Mouse (Mus musculus) neural tube, embryonic 14.5 days (tissue): ENCODE results near the gene Mrpl4. TPM values are rescaled to one million over a fixed set of nuclear protein-coding genes. Genes with fewer than 3 reads are reported as not detected.
"Not testable (repeated sequence)": the region's sequence is repeated elsewhere in the genome, so short reads cannot be mapped to it uniquely, and the experiment has no call there.

ENCODE experiments used
- ATAC-seq: fragments of 200-750 bp; cut with Nextera tagmentation; 2 replicates; pipeline ENCODE4 v1.8.0; 2017; ENCODE audit warnings: low read depth, mild to moderate bottlenecking, moderate TSS enrichment, moderate library complexity
- H3K27ac ChIP-seq: fragments of 300-500 bp; sonication (generic); 2 replicates; pipeline ENCODE4 v1.5.1; 2014; ENCODE audit warnings: low read depth, mild to moderate bottlenecking, control low read depth, low read length, moderate library complexity, mixed read lengths
- H3K27me3 ChIP-seq: fragments of 300-500 bp; sonication (generic); 2 replicates; pipeline ENCODE4 v1.6.1; 2014; ENCODE audit warnings: low read length; ENCODE audit not compliant: control insufficient read depth, insufficient read depth
- H3K36me3 ChIP-seq: fragments of 300-500 bp; sonication (generic); 2 replicates; pipeline ENCODE4 v1.6.1; 2014; ENCODE audit warnings: low read length, mixed read lengths; ENCODE audit not compliant: control insufficient read depth, insufficient read depth
- H3K4me1 ChIP-seq: fragments of 300-500 bp; sonication (generic); 2 replicates; pipeline ENCODE4 v1.6.1; 2014; ENCODE audit warnings: low read length; ENCODE audit not compliant: control insufficient read depth, insufficient read depth
- H3K4me2 ChIP-seq: fragments of 300-500 bp; sonication (generic); 2 replicates; pipeline ENCODE4 v1.6.1; 2014; ENCODE audit warnings: mild to moderate bottlenecking, low read depth, low read length, control low read depth
- H3K4me3 ChIP-seq: fragments of 300-500 bp; sonication (generic); 2 replicates; pipeline ENCODE4 v1.5.1; 2014; ENCODE audit warnings: low read depth, low read length, control low read depth, mixed read lengths
- H3K9ac ChIP-seq: fragments of 300-500 bp; sonication (generic); replicated peaks from 2 replicates; pipeline ENCODE4 v1.6.1; 2014; ENCODE audit warnings: low read depth, mild to moderate bottlenecking, control low read depth, low read length, mixed read lengths
- H3K9me3 ChIP-seq: fragments of 300-500 bp; sonication (generic); 2 replicates; pipeline ENCODE4 v1.6.1; 2016; ENCODE audit warnings: low read length; ENCODE audit not compliant: control insufficient read depth
- WGBS: fragments of 180-500 bp; shearing (Covaris S2); extraction: QIAGEN DNeasy Blood & Tissue Kit; methylation state at CpG from one replicate; pipeline ENCODE4 v1.1.7; 2014; 5-methylcytosine and 5-hydroxymethylcytosine counted together
- polyA plus RNA-seq: library from polyadenylated mRNA; unstranded; fragments of >200 nt; fragmentation: Nextera tagmentation; extraction: Ambion mirVana; gene quantifications from 2 replicates; pipeline ENCODE4 v1.2.1, GENCODE M21; 2014

The Mrpl4 gene
- polyA plus RNA-seq, 1 experiment from 2014 or later = 115 TPM

- no peak overlapping the region for H3K4me3 ChIP-seq
- no peak for ATAC-seq
- no peaks in the 10 kb centered on the region for H3K36me3 ChIP-seq
- H3K9me3 ChIP-seq = no peaks in the 10 kb centered on the region
- 67% methylated on average over 3 of the region's 3 CpGs for WGBS
- no peaks in the 10 kb centered on the region for H3K27me3 ChIP-seq
- no peak overlapping the region for H3K4me2 ChIP-seq
- H3K4me1 ChIP-seq = no peaks in the 10 kb centered on the region
- no peak overlapping the region for H3K27ac ChIP-seq
- no peak overlapping the region for H3K9ac ChIP-seq
Measured at GRCm38 (mm10) chr9:20995069-20995468, 7.5 kb upstream of the Mrpl4 start.

- Histone ChIP-seq H3K9ac (no peak overlapping the region), H3K4me3 (no peak overlapping the region), H3K36me3 (no peaks in the 10 kb centered on the region), H3K9me3 (no peaks in the 10 kb centered on the region), H3K27me3 (no peaks in the 10 kb centered on the region), H3K4me1 (no peaks in the 10 kb centered on the region), H3K27ac (no peak overlapping the region), H3K4me2 (no peak overlapping the region)
- no peak for ATAC-seq
- 91% methylated on average over 8 of the region's 8 CpGs for WGBS
Measured at GRCm38 (mm10) chr9:20997065-20997464, 5.5 kb upstream of the Mrpl4 start.

GRCm38 (mm10) chr9:20998337-20998736, 4.2 kb upstream of the Mrpl4 start:
- not testable (repeated sequence) for H3K27me3 ChIP-seq, H3K9me3 ChIP-seq, H3K4me1 ChIP-seq, H3K4me2 ChIP-seq, H3K36me3 ChIP-seq, H3K27ac ChIP-seq, H3K9ac ChIP-seq, ATAC-seq, H3K4me3 ChIP-seq
- WGBS = 82% methylated on average over 1 of the region's 1 CpGs

GRCm38 (mm10) chr9:21000811-21001210, 1.7 kb upstream of the Mrpl4 start:
- Histone ChIP-seq H3K9me3 (no peaks in the 10 kb centered on the region), H3K27ac (no peak overlapping the region), H3K27me3 (no peaks in the 10 kb centered on the region), H3K9ac (no peak overlapping the region), H3K4me1 (peaks cover 5% of the 10 kb centered on the region; the same call in 1 of the 2 replicates), H3K36me3 (no peaks in the 10 kb centered on the region; the same call in 1 of the 2 replicates), H3K4me3 (no peak overlapping the region), H3K4me2 (no peak overlapping the region)
- ATAC-seq = no peak

- 73% methylated on average over 6 of the region's 6 CpGs for WGBS
- no peak for ATAC-seq
- Histone ChIP-seq H3K36me3 (peaks cover 5% of the 10 kb centered on the region), H3K9me3 (no peaks in the 10 kb centered on the region), H3K9ac (no peak overlapping the region), H3K27me3 (no peaks in the 10 kb centered on the region), H3K4me2 (no peak overlapping the region), H3K4me3 (no peak overlapping the region), H3K4me1 (peaks cover 5% of the 10 kb centered on the region; the same call in 1 of the 2 replicates), H3K27ac (no peak overlapping the region)
Measured at GRCm38 (mm10) chr9:21001651-21002200, 812 bp upstream of the Mrpl4 start.

GRCm38 (mm10) chr9:21002270-21002626, 290 bp upstream of the Mrpl4 start:
- Histone ChIP-seq H3K9me3 (no peaks in the 10 kb centered on the region), H3K4me2 (peak overlapping the region; percentile 61), H3K27ac (peak overlapping the region; percentile 88), H3K9ac (peak overlapping the region; percentile 79), H3K4me1 (peaks cover 5% of the 10 kb centered on the region; the same call in 1 of the 2 replicates), H3K27me3 (no peaks in the 10 kb centered on the region), H3K36me3 (peaks cover 8% of the 10 kb centered on the region), H3K4me3 (peak overlapping the region; percentile 79)
- ATAC-seq = peak; percentile 47
- WGBS = 10% methylated on average over 7 of the region's 7 CpGs

GRCm38 (mm10) chr9:21007313-21007952, 4.9 kb downstream of the Mrpl4 start:
- Histone ChIP-seq H3K27me3 (no peaks in the 10 kb centered on the region), H3K4me2 (no peak overlapping the region), H3K9me3 (no peaks in the 10 kb centered on the region), H3K36me3 (peaks cover 23% of the 10 kb centered on the region), H3K4me3 (no peak overlapping the region), H3K9ac (no peak overlapping the region), H3K27ac (no peak overlapping the region), H3K4me1 (peaks cover 5% of the 10 kb centered on the region; the same call in 1 of the 2 replicates)
- ATAC-seq = no peak
- WGBS = 93% methylated on average over 10 of the region's 10 CpGs

GRCm38 (mm10) chr9:21008007-21008406, 5.5 kb downstream of the Mrpl4 start:
- H3K36me3 ChIP-seq = peaks cover 23% of the 10 kb centered on the region
- no peaks in the 10 kb centered on the region for H3K9me3 ChIP-seq
- WGBS = 88% methylated on average over 7 of the region's 7 CpGs
- no peak overlapping the region for H3K27ac ChIP-seq
- no peak overlapping the region for H3K4me2 ChIP-seq
- ATAC-seq = no peak
- H3K27me3 ChIP-seq = no peaks in the 10 kb centered on the region
- no peak overlapping the region for H3K9ac ChIP-seq
- no peak overlapping the region for H3K4me3 ChIP-seq
- peaks cover 5% of the 10 kb centered on the region; the same call in 1 of the 2 replicates for H3K4me1 ChIP-seq

- WGBS = 71% methylated on average over 2 of the region's 2 CpGs
- no peak overlapping the region for H3K27ac ChIP-seq
- ATAC-seq = no peak
- H3K9ac ChIP-seq = no peak overlapping the region
- peaks cover 6% of the 10 kb centered on the region for H3K27me3 ChIP-seq
- H3K4me1 ChIP-seq = no peaks in the 10 kb centered on the region
- H3K4me3 ChIP-seq = no peak overlapping the region
- no peaks in the 10 kb centered on the region for H3K9me3 ChIP-seq
- peaks cover 23% of the 10 kb centered on the region; the same call in 1 of the 2 replicates for H3K36me3 ChIP-seq
- H3K4me2 ChIP-seq = no peak overlapping the region
Measured at GRCm38 (mm10) chr9:21010362-21010761, 7.8 kb downstream of the Mrpl4 start.
